Mouse (Mus musculus) hindbrain, embryonic 14.5 days (tissue): ENCODE results near the gene Anks6. TPM values are rescaled to one million over a fixed set of nuclear protein-coding genes. Genes with fewer than 3 reads are reported as not detected.

ENCODE experiments used
- ATAC-seq: fragments of 200-750 bp; cut with Nextera tagmentation; 2 replicates; pipeline ENCODE4 v1.8.0; 2017; ENCODE audit warnings: moderate number of reproducible peaks, mild to moderate bottlenecking, moderate TSS enrichment, moderate library complexity; ENCODE audit not compliant: low FRiP score
- DNase-seq: peaks from one replicate; pipeline ENCODE4 v3.0.0-alpha.2; 2015; ENCODE audit warnings: low spot score
- H3K27ac ChIP-seq: fragments of 300-500 bp; sonication (generic); 2 replicates; pipeline ENCODE4 v1.5.1; 2014; ENCODE audit warnings: mild to moderate bottlenecking, moderate library complexity
- H3K27me3 ChIP-seq: fragments of 300-500 bp; sonication (generic); 2 replicates; pipeline ENCODE4 v1.6.1; 2014; ENCODE audit warnings: mild to moderate bottlenecking, low read length, mixed read lengths; ENCODE audit not compliant: control insufficient read depth, insufficient read depth
- H3K36me3 ChIP-seq: fragments of 300-500 bp; sonication (generic); replicated peaks from 2 replicates; pipeline ENCODE4 v1.6.1; 2014; ENCODE audit not compliant: control insufficient read depth, insufficient read depth
- H3K4me1 ChIP-seq: fragments of 300-500 bp; sonication (generic); replicated peaks from 2 replicates; pipeline ENCODE4 v1.6.1; 2014; ENCODE audit warnings: antibody characterized with exemption, low read length, mixed read lengths; ENCODE audit not compliant: control insufficient read depth, insufficient read depth
- H3K4me2 ChIP-seq: fragments of 300-500 bp; sonication (generic); replicated peaks from 2 replicates; pipeline ENCODE4 v1.6.1; 2014; ENCODE audit warnings: mild to moderate bottlenecking, moderate library complexity
- H3K4me3 ChIP-seq: fragments of 300-500 bp; sonication (generic); replicated peaks from 2 replicates; pipeline ENCODE4 v1.5.1; 2014; ENCODE audit warnings: mild to moderate bottlenecking, low read length
- H3K9ac ChIP-seq: fragments of 300-500 bp; sonication (generic); 2 replicates; pipeline ENCODE4 v1.6.1; 2014
- H3K9me3 ChIP-seq: fragments of 300-500 bp; sonication (generic); 2 replicates; pipeline ENCODE4 v1.6.1; 2016; ENCODE audit warnings: low read length; ENCODE audit not compliant: control insufficient read depth
- WGBS: fragments of 180-500 bp; shearing (Covaris S2); extraction: QIAGEN DNeasy Blood & Tissue Kit; methylation state at CpG from one replicate; pipeline ENCODE4 v1.1.7; 2014; 5-methylcytosine and 5-hydroxymethylcytosine counted together
- polyA plus RNA-seq: library from polyadenylated mRNA; unstranded; fragments of >200 nt; fragmentation: Nextera tagmentation; extraction: Ambion mirVana; gene quantifications from 2 replicates; pipeline ENCODE4 v1.2.1, GENCODE M21; 2014

Anks6 gene
- polyA plus RNA-seq: 4.8 and 5.0 TPM in 2 replicates

GRCm38 (mm10) chr4:47056791-47057509 lies at the start of gene Anks6:
Anks6 (minus strand) TSS chr4:47057427.
- peak within 1 kb of the TSS; percentile 79 for H3K27ac ChIP-seq
- peak; percentile 87 for DNase-seq
- H3K4me2 ChIP-seq: peak within 1 kb of the TSS; percentile 75
- H3K4me3 ChIP-seq: peak within 1 kb of the TSS; percentile 82
- H3K36me3 ChIP-seq: no peaks in the 10 kb centered on the region
- peak within 1 kb of the TSS; percentile 83 for H3K9ac ChIP-seq
- no peaks in the 10 kb centered on the region for H3K9me3 ChIP-seq
- H3K4me1 ChIP-seq: 0 out of 2 replicates have a peak, but pooled peaks cover 5% of the 10 kb centered on the region
- H3K27me3 ChIP-seq: no peaks in the 10 kb centered on the region
- WGBS: under 1% methylated on average over 75 of the region's 86 CpGs
- peak; percentile 87 for ATAC-seq

GRCm38 (mm10) chr4:47103561-47103960 lies 46.3 kb upstream of the Anks6 start:
- no peaks in the 10 kb centered on the region for H3K4me1 ChIP-seq

GRCm38 (mm10) chr4:47093647-47094046 lies 36.4 kb upstream of the Anks6 start:
- ATAC-seq: 0 out of 2 replicates have a peak, but pooled peaks have one; percentile 24
- no peak for DNase-seq
- H3K4me3 ChIP-seq: no peak overlapping the region
- no peak overlapping the region for H3K27ac ChIP-seq
- no peak overlapping the region for H3K4me2 ChIP-seq
- H3K4me1 ChIP-seq: peaks cover 9% of the 10 kb centered on the region; the same call in 1 of the 2 replicates
- H3K9ac ChIP-seq: no peak overlapping the region
- H3K27me3 ChIP-seq: peaks cover 44% of the 10 kb centered on the region
- no peaks in the 10 kb centered on the region for H3K9me3 ChIP-seq
- H3K36me3 ChIP-seq: no peaks in the 10 kb centered on the region
- 16% methylated on average over 6 of the region's 6 CpGs for WGBS

More at GRCm38 (mm10) chr4:47103561-47103960, 46.3 kb upstream of the Anks6 start:
- Histone ChIP-seq H3K27me3 (no peaks in the 10 kb centered on the region), H3K4me3 (no peak overlapping the region), H3K9me3 (no peaks in the 10 kb centered on the region), H3K4me2 (no peak overlapping the region), H3K27ac (no peak overlapping the region), H3K36me3 (no peaks in the 10 kb centered on the region), H3K9ac (no peak overlapping the region)
- no peak for ATAC-seq
- no peak for DNase-seq
- WGBS: 95% methylated on average over 10 of the region's 10 CpGs

GRCm38 (mm10) chr4:47093161-47093560 lies 35.9 kb upstream of the Anks6 start:
- no peak for ATAC-seq
- Histone ChIP-seq H3K4me3 (no peak overlapping the region), H3K4me2 (0 out of 2 replicates have a peak overlapping the region, but pooled peaks have one; percentile 99)

GRCm38 (mm10) chr4:47092387-47093021 lies 35.3 kb upstream of the Anks6 start:
- Histone ChIP-seq H3K9ac (peak overlapping the region; percentile 73), H3K4me1 (peaks cover 9% of the 10 kb centered on the region; the same call in 1 of the 2 replicates), H3K27ac (no peak overlapping the region), H3K36me3 (no peaks in the 10 kb centered on the region), H3K4me2 (peak overlapping the region; percentile 99), H3K9me3 (no peaks in the 10 kb centered on the region), H3K4me3 (peak overlapping the region; percentile 80), H3K27me3 (peaks cover 44% of the 10 kb centered on the region)
- DNase-seq (no peak), ATAC-seq (0 out of 2 replicates have a peak, but pooled peaks have one; percentile 46)
- WGBS: 1% methylated on average over 21 of the region's 21 CpGs

More at GRCm38 (mm10) chr4:47093161-47093560, 35.9 kb upstream of the Anks6 start:
- Histone ChIP-seq H3K9me3 (no peaks in the 10 kb centered on the region), H3K27me3 (peaks cover 44% of the 10 kb centered on the region), H3K36me3 (no peaks in the 10 kb centered on the region), H3K27ac (no peak overlapping the region), H3K4me1 (peaks cover 9% of the 10 kb centered on the region; the same call in 1 of the 2 replicates), H3K9ac (no peak overlapping the region)
- no peak for DNase-seq
- WGBS: 18% methylated on average over 9 of the region's 9 CpGs

GRCm38 (mm10) chr4:47091493-47092386 lies 34.5 kb upstream of the Anks6 start, which contains the start of gene Galnt12:
Galnt12 (plus strand) TSS chr4:47091909.
- ATAC-seq (peak; percentile 84), DNase-seq (peak; percentile 53)
- Histone ChIP-seq H3K9ac (peak within 1 kb of the TSS; percentile 73), H3K36me3 (no peaks in the 10 kb centered on the region), H3K9me3 (no peaks in the 10 kb centered on the region), H3K4me3 (peak within 1 kb of the TSS; percentile 80), H3K27ac (no peak within 1 kb of the TSS), H3K27me3 (peaks cover 44% of the 10 kb centered on the region), H3K4me2 (peak within 1 kb of the TSS; percentile 99), H3K4me1 (peaks cover 9% of the 10 kb centered on the region; the same call in 1 of the 2 replicates)
- WGBS: under 1% methylated on average over 61 of the region's 74 CpGs

GRCm38 (mm10) chr4:47088671-47089070 lies 31.4 kb upstream of the Anks6 start:
- Histone ChIP-seq H3K36me3 (no peaks in the 10 kb centered on the region), H3K4me1 (peaks cover 9% of the 10 kb centered on the region; the same call in 1 of the 2 replicates), H3K4me3 (no peak overlapping the region), H3K4me2 (no peak overlapping the region), H3K9ac (no peak overlapping the region), H3K27me3 (peaks cover 28% of the 10 kb centered on the region), H3K9me3 (no peaks in the 10 kb centered on the region), H3K27ac (no peak overlapping the region)
- 90% methylated on average over 7 of the region's 7 CpGs for WGBS
- DNase-seq (no peak), ATAC-seq (no peak)

GRCm38 (mm10) chr4:47083824-47084223 lies 26.6 kb upstream of the Anks6 start:
- ATAC-seq (no peak), DNase-seq (no peak)
- H3K4me3 ChIP-seq: no peak overlapping the region
- no peaks in the 10 kb centered on the region for H3K36me3 ChIP-seq
- no peaks in the 10 kb centered on the region for H3K9me3 ChIP-seq
- H3K27ac ChIP-seq: no peak overlapping the region
- H3K27me3 ChIP-seq: no peaks in the 10 kb centered on the region; the same call in 1 of the 2 replicates
- no peak overlapping the region for H3K4me2 ChIP-seq
- H3K9ac ChIP-seq: no peak overlapping the region
- no peaks in the 10 kb centered on the region for H3K4me1 ChIP-seq
- 93% methylated on average over 7 of the region's 7 CpGs for WGBS
